Mouse (Mus musculus) c-Kit-positive CD71-negative TER-119-negative erythroid progenitor cells, embryonic 14.5 days (primary cell): ENCODE results near the gene Sult1e1.

Source experiments
- DNase-seq: peaks from one replicate; pipeline ENCODE4 v3.0.0-alpha.2; 2013; ENCODE audit warnings: low read depth

The Sult1e1 gene

GRCm38 (mm10) chr5:87591494-87591893, at the start of gene Sult1e1:
Gene Sult1e1 (minus strand): TSS chr5:87591594.
- DNase-seq = no peak

GRCm38 (mm10) chr5:87622681-87623080, 31.3 kb upstream of the Sult1e1 start:
- DNase-seq = no peak

- no peak for DNase-seq
These were observed 23.7 kb upstream of the Sult1e1 start for GRCm38 (mm10) chr5:87615128-87615390.

GRCm38 (mm10) chr5:87614364-87615127, 23.2 kb upstream of the Sult1e1 start:
- DNase-seq = no peak

GRCm38 (mm10) chr5:87601018-87601417, 9.6 kb upstream of the Sult1e1 start:
- no peak for DNase-seq

GRCm38 (mm10) chr5:87597891-87598290, 6.5 kb upstream of the Sult1e1 start:
- no peak for DNase-seq

- DNase-seq = no peak
These were observed 1.5 kb downstream of the Sult1e1 start for GRCm38 (mm10) chr5:87589916-87590315.

- no peak for DNase-seq
These were observed 11.0 kb downstream of the Sult1e1 start for GRCm38 (mm10) chr5:87580389-87580788.

- DNase-seq = no peak
These were observed 17.2 kb downstream of the Sult1e1 start for GRCm38 (mm10) chr5:87574174-87574573.

GRCm38 (mm10) chr5:87573490-87573889, 17.9 kb downstream of the Sult1e1 start:
- DNase-seq = no peak

GRCm38 (mm10) chr5:87572781-87573180, 18.6 kb downstream of the Sult1e1 start:
- DNase-seq = no peak

GRCm38 (mm10) chr5:87568845-87569244, 22.5 kb downstream of the Sult1e1 start, which contains the start of gene Sult1d1:
Gene Sult1d1 (minus strand): TSS chr5:87569027.
- no peak for DNase-seq

- DNase-seq = no peak
These were observed 24.1 kb downstream of the Sult1e1 start for GRCm38 (mm10) chr5:87567306-87567705.

- no peak for DNase-seq
These were observed 28.4 kb downstream of the Sult1e1 start for GRCm38 (mm10) chr5:87562966-87563365.

- DNase-seq = no peak
These were observed 28.9 kb downstream of the Sult1e1 start for GRCm38 (mm10) chr5:87562526-87562925.

GRCm38 (mm10) chr5:87560145-87560544, 31.2 kb downstream of the Sult1e1 start:
- no peak for DNase-seq

- DNase-seq = no peak
These were observed 40.5 kb downstream of the Sult1e1 start for GRCm38 (mm10) chr5:87550935-87551334.

GRCm38 (mm10) chr5:87538111-87538510, 53.3 kb downstream of the Sult1e1 start, which contains the start of gene Sult1b1:
Gene Sult1b1 (minus strand): TSS chr5:87538195.
- DNase-seq = no peak

- DNase-seq = no peak
These were observed 55.3 kb downstream of the Sult1e1 start for GRCm38 (mm10) chr5:87535994-87536644.

GRCm38 (mm10) chr5:87532288-87532687, 59.1 kb downstream of the Sult1e1 start:
- DNase-seq = no peak
